Mouse (Mus musculus) liver, postnatal 0 days (tissue): Measurements from ENCODE around the gene Veph1. TPM values are rescaled to one million over a fixed set of nuclear protein-coding genes. Genes with fewer than 3 reads are reported as not detected.

Source experiments
- ATAC-seq: fragments of 200-750 bp; cut with Nextera tagmentation; 2 replicates; pipeline ENCODE4 v1.8.0; 2017; ENCODE audit warnings: mild to moderate bottlenecking, moderate library complexity
- DNase-seq: peaks from one replicate; pipeline ENCODE4 v3.0.0-alpha.2; 2016
- H3K27ac ChIP-seq: fragments of 300-500 bp; sonication (generic); 2 replicates; pipeline ENCODE4 v1.5.1; 2014; ENCODE audit warnings: antibody characterized with exemption, moderate library complexity, mild to moderate bottlenecking, low read depth
- H3K27me3 ChIP-seq: fragments of 300-500 bp; sonication (generic); 2 replicates; pipeline ENCODE4 v1.6.1; 2014; ENCODE audit warnings: low read length, control low read depth, mixed read lengths; ENCODE audit not compliant: insufficient read depth
- H3K36me3 ChIP-seq: fragments of 300-500 bp; sonication (generic); replicated peaks from 2 replicates; pipeline ENCODE4 v1.6.1; 2014; ENCODE audit warnings: mild to moderate bottlenecking, control low read depth, low read length, moderate library complexity, mixed read lengths; ENCODE audit not compliant: insufficient read depth
- H3K4me1 ChIP-seq: fragments of 300-500 bp; sonication (generic); 2 replicates; pipeline ENCODE4 v1.6.1; 2014; ENCODE audit warnings: antibody characterized with exemption, mild to moderate bottlenecking, control low read depth; ENCODE audit not compliant: insufficient read depth
- H3K4me2 ChIP-seq: fragments of 300-500 bp; sonication (generic); 2 replicates; pipeline ENCODE4 v1.6.1; 2014; ENCODE audit warnings: low read depth, mild to moderate bottlenecking, low read length, moderate library complexity, mixed read lengths
- H3K4me3 ChIP-seq: fragments of 300-500 bp; sonication (generic); 2 replicates; pipeline ENCODE4 v1.5.1; 2014; ENCODE audit warnings: low read depth, low read length
- H3K9ac ChIP-seq: fragments of 300-500 bp; sonication (generic); replicated peaks from 2 replicates; pipeline ENCODE4 v1.6.1; 2014; ENCODE audit warnings: mild to moderate bottlenecking, moderate library complexity
- H3K9me3 ChIP-seq: fragments of 300-500 bp; sonication (generic); 2 replicates; pipeline ENCODE4 v1.6.1; 2016; ENCODE audit warnings: mild to moderate bottlenecking, control low read depth, low read length, mixed read lengths
- CTCF ChIP-seq: sonication (generic); IDR thresholded peaks from 2 replicates; pipeline ENCODE4 v1.5.1; 2016; ENCODE audit warnings: antibody characterized with exemption, low read depth
- EP300 ChIP-seq: IDR thresholded peaks from 2 replicates; pipeline ENCODE4 v1.6.1; 2016; ENCODE audit warnings: antibody characterized with exemption, low read depth, mild to moderate bottlenecking
- WGBS: fragments of 180-500 bp; shearing (Covaris S2); extraction: QIAGEN DNeasy Blood & Tissue Kit; methylation state at CpG from one replicate; pipeline ENCODE4 v1.1.7; 2014; ENCODE audit not compliant: insufficient replicate concordance; 5-methylcytosine and 5-hydroxymethylcytosine counted together
- polyA plus RNA-seq: library from polyadenylated mRNA; unstranded; fragments of >200 nt; fragmentation: Nextera tagmentation; extraction: Ambion mirVana; gene quantifications from 2 replicates; pipeline ENCODE4 v1.2.1, GENCODE M21; 2015

Veph1 gene
- polyA plus RNA-seq, 1 experiment from 2014 or later, result not detected

- TF ChIP-seq CTCF (no peak), EP300 (no peak)
- DNase-seq (no peak), ATAC-seq (no peak)
- H3K4me3 ChIP-seq, result no peak overlapping the region
- H3K27ac ChIP-seq, result no peak overlapping the region
- H3K9me3 ChIP-seq, result no peaks in the 10 kb centered on the region
- no peak overlapping the region for H3K9ac ChIP-seq
- H3K4me2 ChIP-seq, result no peak overlapping the region
- no peaks in the 10 kb centered on the region for H3K27me3 ChIP-seq
- H3K36me3 ChIP-seq, result no peaks in the 10 kb centered on the region
- 73% methylated on average over 5 of the region's 5 CpGs for WGBS
- no peaks in the 10 kb centered on the region for H3K4me1 ChIP-seq
Observed at GRCm38 (mm10) chr3:66325486-66325951, 28.9 kb upstream of the Veph1 start.

GRCm38 (mm10) chr3:66314793-66315715, 18.4 kb upstream of the Veph1 start:
- 77% methylated on average over 8 of the region's 8 CpGs for WGBS
- no peaks in the 10 kb centered on the region for H3K36me3 ChIP-seq
- no peaks in the 10 kb centered on the region for H3K4me1 ChIP-seq
- H3K9ac ChIP-seq, result no peak overlapping the region
- no peak for ATAC-seq
- no peak for DNase-seq
- TF ChIP-seq EP300, result no peak
- no peak for TF ChIP-seq CTCF
- no peak overlapping the region for H3K27ac ChIP-seq
- no peak overlapping the region for H3K4me3 ChIP-seq
- H3K27me3 ChIP-seq, result no peaks in the 10 kb centered on the region
- H3K9me3 ChIP-seq, result no peaks in the 10 kb centered on the region
- H3K4me2 ChIP-seq, result no peak overlapping the region

- ATAC-seq, result no peak
- WGBS, result 53% methylated on average over 1 of the region's 1 CpGs
Observed at GRCm38 (mm10) chr3:66310586-66310985, 13.9 kb upstream of the Veph1 start.

GRCm38 (mm10) chr3:66309531-66309930, 12.9 kb upstream of the Veph1 start:
- 78% methylated on average over 1 of the region's 1 CpGs for WGBS
- Histone ChIP-seq H3K36me3 (no peaks in the 10 kb centered on the region), H3K27me3 (no peaks in the 10 kb centered on the region), H3K4me2 (no peak overlapping the region), H3K9ac (no peak overlapping the region), H3K9me3 (no peaks in the 10 kb centered on the region), H3K4me1 (no peaks in the 10 kb centered on the region), H3K27ac (no peak overlapping the region), H3K4me3 (no peak overlapping the region)
- ATAC-seq (no peak), DNase-seq (no peak)
- TF ChIP-seq CTCF, result no peak
- no peak for TF ChIP-seq EP300

More at GRCm38 (mm10) chr3:66310586-66310985, 13.9 kb upstream of the Veph1 start:
- H3K4me2 ChIP-seq, result no peak overlapping the region
- H3K9ac ChIP-seq, result no peak overlapping the region
- H3K27me3 ChIP-seq, result no peaks in the 10 kb centered on the region
- no peaks in the 10 kb centered on the region for H3K36me3 ChIP-seq
- no peak overlapping the region for H3K4me3 ChIP-seq
- no peak for DNase-seq
- no peak for TF ChIP-seq EP300
- TF ChIP-seq CTCF, result no peak
- no peaks in the 10 kb centered on the region for H3K4me1 ChIP-seq
- no peaks in the 10 kb centered on the region for H3K9me3 ChIP-seq
- H3K27ac ChIP-seq, result no peak overlapping the region

GRCm38 (mm10) chr3:66295236-66295635, 1.4 kb downstream of the Veph1 start:
- Histone ChIP-seq H3K4me3 (no peak overlapping the region), H3K4me2 (no peak overlapping the region), H3K9me3 (no peaks in the 10 kb centered on the region), H3K36me3 (no peaks in the 10 kb centered on the region), H3K4me1 (no peaks in the 10 kb centered on the region), H3K27ac (no peak overlapping the region), H3K9ac (no peak overlapping the region), H3K27me3 (no peaks in the 10 kb centered on the region)
- ATAC-seq (no peak), DNase-seq (no peak)
- 85% methylated on average over 9 of the region's 9 CpGs for WGBS
- TF ChIP-seq EP300 (no peak), CTCF (no peak)

- TF ChIP-seq EP300, result no peak
- no peak for TF ChIP-seq CTCF
- H3K27ac ChIP-seq, result no peak overlapping the region
- ATAC-seq (no peak), DNase-seq (no peak)
- H3K4me1 ChIP-seq, result no peaks in the 10 kb centered on the region
- H3K4me2 ChIP-seq, result no peak overlapping the region
- 78% methylated on average over 3 of the region's 3 CpGs for WGBS
- no peaks in the 10 kb centered on the region for H3K27me3 ChIP-seq
- no peaks in the 10 kb centered on the region for H3K36me3 ChIP-seq
- H3K9ac ChIP-seq, result no peak overlapping the region
- H3K9me3 ChIP-seq, result no peaks in the 10 kb centered on the region
- no peak overlapping the region for H3K4me3 ChIP-seq
Observed at GRCm38 (mm10) chr3:66294729-66295128, 1.9 kb downstream of the Veph1 start.
